Mouse (Mus musculus) liver, embryonic 15.5 days (tissue): Measurements from ENCODE around the gene Gnaz. TPM values are rescaled to one million over a fixed set of nuclear protein-coding genes. Genes with fewer than 3 reads are reported as not detected.

Experiments used
- ATAC-seq: fragments of 200-750 bp; cut with Nextera tagmentation; 2 replicates; pipeline ENCODE4 v1.8.0; 2017; ENCODE audit warnings: moderate number of reproducible peaks, mild to moderate bottlenecking, moderate library complexity; ENCODE audit not compliant: insufficient read depth
- H3K27ac ChIP-seq: fragments of 300-500 bp; sonication (generic); replicated peaks from 2 replicates; pipeline ENCODE4 v1.5.1; 2015; ENCODE audit warnings: mild to moderate bottlenecking, inconsistent platforms
- H3K27me3 ChIP-seq: fragments of 300-500 bp; sonication (generic); 2 replicates; pipeline ENCODE4 v1.6.1; 2015; ENCODE audit warnings: mild to moderate bottlenecking, inconsistent platforms
- H3K36me3 ChIP-seq: fragments of 300-500 bp; sonication (generic); replicated peaks from 2 replicates; pipeline ENCODE4 v1.6.1; 2015; ENCODE audit warnings: moderate library complexity, mild to moderate bottlenecking, inconsistent platforms
- H3K4me1 ChIP-seq: fragments of 300-500 bp; sonication (generic); replicated peaks from 2 replicates; pipeline ENCODE4 v1.6.1; 2015; ENCODE audit warnings: inconsistent platforms
- H3K4me2 ChIP-seq: fragments of 300-500 bp; sonication (generic); 2 replicates; pipeline ENCODE4 v1.6.1; 2015; ENCODE audit warnings: moderate library complexity, mild to moderate bottlenecking, inconsistent platforms
- H3K4me3 ChIP-seq: fragments of 300-500 bp; sonication (generic); replicated peaks from 2 replicates; pipeline ENCODE4 v1.5.1; 2015; ENCODE audit warnings: mild to moderate bottlenecking, inconsistent platforms
- H3K9ac ChIP-seq: fragments of 300-500 bp; sonication (generic); 2 replicates; pipeline ENCODE4 v1.6.1; 2015; ENCODE audit warnings: moderate library complexity, mild to moderate bottlenecking, inconsistent platforms
- H3K9me3 ChIP-seq: fragments of 300-500 bp; sonication (generic); replicated peaks from 2 replicates; pipeline ENCODE4 v1.6.1; 2016; ENCODE audit warnings: inconsistent platforms
- WGBS: fragments of 180-500 bp; shearing (Covaris S2); methylation state at CpG from one replicate; pipeline ENCODE4 v1.1.7; 2015; ENCODE audit warnings: mixed read lengths; ENCODE audit not compliant: insufficient replicate concordance; 5-methylcytosine and 5-hydroxymethylcytosine counted together
- polyA plus RNA-seq: library from polyadenylated mRNA; unstranded; fragments of >200 nt; fragmentation: Nextera tagmentation; extraction: Ambion mirVana; gene quantifications from 2 replicates; pipeline ENCODE4 v1.2.1, GENCODE M21; 2015

Gene Gnaz
- polyA plus RNA-seq, 1 experiment from 2014 or later: 3.8 TPM

GRCm38 (mm10) chr10:74932487-74932886 is 34.5 kb upstream of the Gnaz start:
- H3K9ac ChIP-seq: no peak overlapping the region
- ATAC-seq: no peak
- 59% methylated on average over 6 of the region's 6 CpGs for WGBS
- no peaks in the 10 kb centered on the region for H3K9me3 ChIP-seq
- no peak overlapping the region for H3K4me3 ChIP-seq
- H3K27me3 ChIP-seq: no peaks in the 10 kb centered on the region
- H3K4me1 ChIP-seq: no peaks in the 10 kb centered on the region
- H3K4me2 ChIP-seq: no peak overlapping the region
- H3K27ac ChIP-seq: no peak overlapping the region
- H3K36me3 ChIP-seq: no peaks in the 10 kb centered on the region

DNA sequence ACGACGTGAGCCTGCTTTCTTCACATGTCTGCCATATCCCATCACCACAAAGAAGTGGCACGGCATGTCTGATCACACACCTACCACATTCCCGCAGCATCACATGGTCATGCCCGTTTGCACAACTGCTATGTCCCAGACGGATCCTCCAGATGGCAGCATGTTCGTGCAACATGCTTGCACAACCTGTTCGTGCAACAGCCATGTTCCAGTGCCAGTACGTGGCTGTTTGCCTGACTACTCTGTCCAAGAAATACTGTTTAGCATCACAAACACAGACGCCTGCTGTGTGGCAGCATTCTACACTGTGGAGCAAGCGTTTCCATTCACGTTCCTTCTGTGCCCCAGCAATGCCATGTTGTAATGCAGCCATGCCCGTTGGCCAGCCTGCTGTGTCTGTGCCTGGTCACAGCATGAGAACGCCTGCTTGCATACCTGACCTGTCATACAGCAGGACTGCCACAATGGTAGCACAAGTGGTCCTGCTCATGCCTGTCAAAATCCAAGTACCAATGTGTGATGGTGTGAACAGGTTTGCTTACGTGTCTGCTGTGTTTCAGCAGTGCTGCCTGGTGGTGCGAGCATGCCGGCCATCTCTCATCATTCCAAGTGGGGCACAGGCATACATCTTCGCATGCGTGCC is 33.3 kb upstream of the Gnaz start:
- H3K4me3 ChIP-seq: no peak overlapping the region
- 71% methylated on average over 19 of the region's 19 CpGs for WGBS
- no peaks in the 10 kb centered on the region for H3K4me1 ChIP-seq
- no peaks in the 10 kb centered on the region for H3K9me3 ChIP-seq
- no peak overlapping the region for H3K4me2 ChIP-seq
- ATAC-seq: no peak
- no peaks in the 10 kb centered on the region for H3K36me3 ChIP-seq
- no peak overlapping the region for H3K9ac ChIP-seq
- H3K27me3 ChIP-seq: no peaks in the 10 kb centered on the region
- H3K27ac ChIP-seq: no peak overlapping the region

DNA sequence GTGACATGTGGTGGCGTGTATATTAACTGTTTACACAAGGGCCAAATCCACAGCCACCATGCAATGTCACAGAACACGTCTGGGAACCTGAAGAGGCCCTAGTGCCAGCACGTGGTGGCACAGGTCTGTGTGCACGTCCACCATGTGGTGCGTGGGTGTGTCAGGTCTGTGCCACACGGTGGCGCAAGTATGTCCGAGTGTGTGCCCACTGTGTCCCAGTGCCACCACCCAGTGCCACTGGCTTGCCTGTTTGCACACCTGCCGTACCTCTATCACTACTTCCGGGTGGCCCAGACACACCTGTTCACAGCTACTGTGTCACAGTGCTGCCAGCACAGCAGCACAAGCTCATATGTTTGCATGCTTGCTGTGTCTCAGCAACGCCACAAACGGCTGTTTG is 32.5 kb upstream of the Gnaz start:
- no peaks in the 10 kb centered on the region for H3K4me1 ChIP-seq
- H3K27me3 ChIP-seq: no peaks in the 10 kb centered on the region
- WGBS: 61% methylated on average over 12 of the region's 12 CpGs
- H3K9ac ChIP-seq: no peak overlapping the region
- no peaks in the 10 kb centered on the region for H3K9me3 ChIP-seq
- no peaks in the 10 kb centered on the region for H3K36me3 ChIP-seq
- H3K27ac ChIP-seq: no peak overlapping the region
- H3K4me2 ChIP-seq: no peak overlapping the region
- no peak for ATAC-seq
- no peak overlapping the region for H3K4me3 ChIP-seq

DNA sequence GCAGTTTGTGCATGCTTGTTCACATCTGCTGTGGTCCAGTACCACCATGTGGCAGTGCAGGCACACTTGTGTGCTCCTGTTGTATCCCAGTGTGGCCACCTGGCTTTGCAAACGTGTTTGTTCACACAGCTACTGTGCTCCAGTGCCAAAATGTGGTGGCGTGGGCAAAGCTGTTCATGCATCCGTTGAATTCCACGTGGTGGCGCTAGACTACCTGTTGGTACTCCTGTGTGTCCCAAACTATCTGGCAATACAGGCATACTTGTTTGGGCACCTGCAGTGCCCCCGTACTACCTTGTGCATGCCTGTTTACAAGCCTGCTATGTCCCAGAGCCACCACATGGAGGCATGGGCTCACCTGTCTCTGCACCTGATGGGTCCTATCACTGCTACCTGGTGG is 32.0 kb upstream of the Gnaz start:
- Histone ChIP-seq H3K36me3 (no peaks in the 10 kb centered on the region), H3K4me1 (no peaks in the 10 kb centered on the region), H3K27me3 (no peaks in the 10 kb centered on the region), H3K27ac (no peak overlapping the region), H3K9ac (no peak overlapping the region), H3K4me2 (no peak overlapping the region), H3K4me3 (no peak overlapping the region), H3K9me3 (no peaks in the 10 kb centered on the region)
- no peak for ATAC-seq
- WGBS: 16% methylated on average over 6 of the region's 6 CpGs

DNA sequence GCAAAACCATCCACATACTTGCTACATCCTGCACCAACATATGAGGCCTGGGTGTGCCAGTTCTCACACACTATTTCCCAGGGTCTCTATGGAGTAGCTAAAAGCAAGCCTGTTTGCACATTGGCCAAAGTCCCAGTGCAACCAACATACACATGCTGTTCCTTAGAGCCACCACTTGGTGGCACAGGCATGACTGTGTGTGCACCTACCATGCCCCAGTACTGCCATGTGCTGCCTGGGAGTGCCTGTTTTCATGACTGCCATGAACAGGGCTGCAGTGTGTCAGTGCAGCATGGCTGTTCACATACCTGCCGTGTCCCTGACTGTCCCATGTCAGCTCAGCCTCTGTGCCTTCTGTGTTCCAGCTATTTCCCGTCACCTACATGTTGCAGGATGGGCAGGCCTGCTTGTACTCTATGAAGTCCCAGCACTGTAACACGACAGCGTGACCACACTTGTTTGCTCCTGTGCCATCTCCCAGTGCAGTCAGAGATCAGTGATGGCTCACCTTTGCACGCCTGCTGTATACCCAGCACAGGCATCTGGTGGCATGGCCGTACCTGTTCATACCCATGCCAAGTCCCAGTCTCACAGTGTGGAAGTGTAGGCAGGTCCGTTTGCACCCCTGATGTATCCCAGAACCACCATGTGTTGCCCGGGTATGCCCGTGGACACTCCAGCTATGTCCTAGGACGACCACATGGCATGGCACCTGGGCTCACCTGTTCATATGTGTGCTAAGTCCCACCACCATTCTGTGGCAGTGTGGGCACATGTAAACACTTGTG is 29.8 kb upstream of the Gnaz start:
- H3K9ac ChIP-seq: no peak overlapping the region
- ATAC-seq: no peak

GRCm38 (mm10) chr10:74938410-74938809 is 28.6 kb upstream of the Gnaz start:
- ATAC-seq: no peak
- H3K9me3 ChIP-seq: no peaks in the 10 kb centered on the region
- no peak overlapping the region for H3K4me3 ChIP-seq
- no peaks in the 10 kb centered on the region for H3K27me3 ChIP-seq
- no peaks in the 10 kb centered on the region for H3K36me3 ChIP-seq
- H3K9ac ChIP-seq: no peak overlapping the region
- H3K4me2 ChIP-seq: no peak overlapping the region
- no peak overlapping the region for H3K27ac ChIP-seq
- WGBS: 54% methylated on average over 5 of the region's 5 CpGs
- no peaks in the 10 kb centered on the region for H3K4me1 ChIP-seq

More for the DNA sequence above, 29.8 kb upstream of the Gnaz start:
- H3K27me3 ChIP-seq: no peaks in the 10 kb centered on the region
- no peaks in the 10 kb centered on the region for H3K9me3 ChIP-seq
- H3K27ac ChIP-seq: no peak overlapping the region
- no peak overlapping the region for H3K4me2 ChIP-seq
- H3K36me3 ChIP-seq: no peaks in the 10 kb centered on the region
- no peak overlapping the region for H3K4me3 ChIP-seq
- no peaks in the 10 kb centered on the region for H3K4me1 ChIP-seq
- WGBS: 52% methylated on average over 10 of the region's 10 CpGs

DNA sequence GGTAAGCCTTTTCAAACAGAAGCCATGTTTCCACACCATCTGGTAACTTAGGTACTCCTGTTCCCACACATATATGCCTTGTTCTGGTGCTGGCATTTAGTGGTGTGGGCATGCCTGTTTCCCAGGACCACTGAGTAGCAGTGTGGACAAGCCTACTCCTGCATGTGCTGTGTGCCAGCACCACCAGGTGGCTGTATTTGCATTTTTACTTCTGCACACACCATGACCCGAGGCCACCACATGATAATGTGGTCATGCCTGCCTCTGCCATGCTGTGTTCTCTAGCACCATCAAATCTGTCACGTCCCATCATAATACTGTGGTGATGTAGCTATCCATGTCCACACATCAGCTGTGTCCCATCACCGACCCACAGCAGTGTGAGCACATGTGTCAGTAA is 27.7 kb upstream of the Gnaz start:
- H3K4me1 ChIP-seq: no peaks in the 10 kb centered on the region
- no peak overlapping the region for H3K27ac ChIP-seq
- no peaks in the 10 kb centered on the region for H3K36me3 ChIP-seq
- no peak for ATAC-seq
- H3K9ac ChIP-seq: no peak overlapping the region
- H3K4me3 ChIP-seq: no peak overlapping the region
- H3K27me3 ChIP-seq: no peaks in the 10 kb centered on the region
- no peak overlapping the region for H3K4me2 ChIP-seq
- no peaks in the 10 kb centered on the region for H3K9me3 ChIP-seq
- 42% methylated on average over 3 of the region's 3 CpGs for WGBS

DNA sequence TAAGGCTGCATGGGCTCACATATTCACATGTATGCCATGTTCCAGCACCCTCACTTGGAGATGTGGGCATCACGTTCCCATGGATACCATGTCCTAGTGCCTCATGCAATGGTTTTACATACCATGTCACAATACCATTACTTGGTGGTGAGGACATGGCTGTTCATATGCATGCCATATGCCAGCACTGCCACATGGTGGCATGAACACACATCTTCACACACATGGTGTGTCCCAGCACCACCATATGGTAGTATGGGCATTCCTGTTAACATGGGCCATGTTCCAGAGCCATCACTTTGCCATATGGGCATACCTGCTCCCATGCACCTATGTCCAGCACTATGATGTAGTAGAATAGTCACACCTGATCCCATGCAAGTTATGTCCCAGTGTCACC is 26.2 kb upstream of the Gnaz start:
- ATAC-seq: no peak
- Histone ChIP-seq H3K9me3 (no peaks in the 10 kb centered on the region), H3K27ac (no peak overlapping the region), H3K27me3 (no peaks in the 10 kb centered on the region), H3K9ac (no peak overlapping the region), H3K4me3 (no peak overlapping the region), H3K4me1 (no peaks in the 10 kb centered on the region), H3K4me2 (no peak overlapping the region), H3K36me3 (no peaks in the 10 kb centered on the region)
- WGBS: 73% methylated on average over 1 of the region's 1 CpGs

DNA sequence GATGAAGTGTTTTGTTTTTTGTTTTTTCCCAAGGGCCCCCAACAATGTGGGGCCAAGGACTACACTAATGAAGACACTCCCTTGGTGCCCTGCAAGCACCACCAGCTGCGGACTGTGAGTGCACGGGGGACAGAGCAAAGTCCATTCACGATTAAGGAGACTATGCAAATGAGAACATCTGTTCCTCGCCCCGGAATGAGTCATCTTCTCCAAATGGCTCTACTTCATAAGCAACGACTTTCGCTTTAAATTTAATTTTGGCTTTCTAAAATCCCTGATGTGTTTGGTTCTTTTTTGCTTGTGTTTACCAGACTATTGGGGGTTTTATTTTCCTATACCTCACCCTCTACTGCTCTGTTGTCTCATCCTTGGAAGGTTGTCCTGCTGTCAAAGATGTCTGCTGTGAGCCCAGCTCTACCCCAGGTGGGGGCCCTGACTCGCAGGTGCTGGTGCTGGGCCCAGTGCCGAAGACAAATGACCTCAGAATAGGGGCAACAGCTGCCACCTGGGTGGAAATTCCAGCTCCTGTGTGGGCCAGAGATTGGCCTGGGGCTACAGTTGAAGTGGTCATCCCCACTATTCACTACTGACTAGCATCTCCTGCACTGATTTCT is 14.0 kb upstream of the Gnaz start:
- Histone ChIP-seq H3K27me3 (no peaks in the 10 kb centered on the region), H3K27ac (no peak overlapping the region), H3K4me3 (no peak overlapping the region), H3K4me2 (no peak overlapping the region), H3K36me3 (no peaks in the 10 kb centered on the region), H3K9ac (no peak overlapping the region), H3K4me1 (no peaks in the 10 kb centered on the region), H3K9me3 (no peaks in the 10 kb centered on the region)
- 43% methylated on average over 9 of the region's 9 CpGs for WGBS
- no peak for ATAC-seq

- Histone ChIP-seq H3K27me3 (peaks cover 39% of the 10 kb centered on the region), H3K36me3 (no peaks in the 10 kb centered on the region), H3K4me3 (no peak overlapping the region), H3K4me1 (peaks cover 15% of the 10 kb centered on the region), H3K9ac (no peak overlapping the region), H3K9me3 (no peaks in the 10 kb centered on the region), H3K4me2 (no peak overlapping the region), H3K27ac (no peak overlapping the region)
- ATAC-seq: no peak
- 47% methylated on average over 1 of the region's 1 CpGs for WGBS
These were observed 2.6 kb upstream of the Gnaz start for GRCm38 (mm10) chr10:74964380-74964779.

DNA sequence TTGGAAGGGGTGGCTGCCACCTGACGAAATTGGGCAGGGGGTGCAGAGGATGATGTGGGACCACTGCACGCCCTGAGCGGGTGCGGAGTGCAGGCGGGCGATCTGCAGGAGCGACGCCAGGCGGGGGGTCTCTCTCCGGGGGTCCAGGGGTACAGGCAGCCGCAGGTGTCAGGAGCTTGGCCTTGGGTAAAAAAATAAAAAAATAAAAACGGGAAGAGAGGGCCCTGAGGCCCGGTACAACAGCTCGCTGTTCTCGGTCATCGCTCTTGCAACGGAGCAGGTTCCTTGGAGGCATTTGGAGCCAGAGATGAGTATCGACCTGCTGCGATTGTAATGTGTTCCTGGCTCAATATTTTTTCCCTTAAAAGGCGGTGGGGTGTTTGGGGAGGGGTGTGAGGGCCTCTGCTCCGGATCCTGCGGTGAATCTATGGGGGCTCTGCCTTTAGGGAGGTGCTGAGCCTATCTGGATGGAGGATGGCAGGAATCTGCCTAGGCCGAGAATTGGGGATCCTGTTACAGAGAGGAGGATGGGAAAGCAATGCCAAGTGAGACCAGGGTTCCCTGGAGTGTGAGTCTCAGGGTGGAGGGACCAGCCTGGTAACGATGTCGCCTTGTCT is 782 bp downstream of the Gnaz start:
- peaks cover 40% of the 10 kb centered on the region for H3K27me3 ChIP-seq
- H3K9ac ChIP-seq: peak overlapping the region; percentile 8; the same call in 1 of the 2 replicates
- H3K27ac ChIP-seq: no peak overlapping the region
- peak overlapping the region; percentile 75 for H3K4me2 ChIP-seq
- 9% methylated on average over 25 of the region's 25 CpGs for WGBS
- H3K4me3 ChIP-seq: peak overlapping the region; percentile 55
- no peaks in the 10 kb centered on the region for H3K9me3 ChIP-seq
- peaks cover 15% of the 10 kb centered on the region for H3K4me1 ChIP-seq
- H3K36me3 ChIP-seq: no peaks in the 10 kb centered on the region
- ATAC-seq: no peak
